Mouse (Mus musculus): ENCODE measurements around the gene Dlx3. TPM values are rescaled to one million over a fixed set of nuclear protein-coding genes. Genes with fewer than 3 reads are reported as not detected.
A peak's percentile ranks its signal among the peaks of the same experiment; 100 is the strongest.

Gene Dlx3
- total RNA-seq, 2 experiments from 2014 or later = not detected

- DNase-seq (ENCODE audit: low spot score in 2 of 2) = peak in 1 of 2 experiments; percentile 25
- intact Hi-C loops (cut with DNase I) = loop anchor here (10.0 kb wide), 1 partner anchor 859 kb away; the partner anchor contains the start of gene Igf2bp1
Measured at GRCm38 (mm10) chr11:95145851-95146403, 26.0 kb downstream of the Dlx3 start, which contains the start of gene Dlx4. Dlx4 (minus strand) TSS chr11:95146263.

- intact Hi-C loops (cut with DNase I) = loop anchor here (10.0 kb wide), 1 partner anchor 856 kb away; the partner anchor contains the start of gene Igf2bp1
Measured at GRCm38 (mm10) chr11:95148754-95149153, 28.8 kb downstream of the Dlx3 start.

GRCm38 (mm10) chr11:95149462-95150268 is 29.7 kb downstream of the Dlx3 start:
- intact Hi-C loops (cut with DNase I) = loop anchor here (10.0 kb wide), 1 partner anchor 855 kb away; the partner anchor contains the start of gene Igf2bp1
- DNase-seq (ENCODE audit: low spot score in 2 of 2) = no peak

More at GRCm38 (mm10) chr11:95148754-95149153, 28.8 kb downstream of the Dlx3 start:
- DNase-seq (ENCODE audit: low spot score in 2 of 2) = no peak

DNA sequence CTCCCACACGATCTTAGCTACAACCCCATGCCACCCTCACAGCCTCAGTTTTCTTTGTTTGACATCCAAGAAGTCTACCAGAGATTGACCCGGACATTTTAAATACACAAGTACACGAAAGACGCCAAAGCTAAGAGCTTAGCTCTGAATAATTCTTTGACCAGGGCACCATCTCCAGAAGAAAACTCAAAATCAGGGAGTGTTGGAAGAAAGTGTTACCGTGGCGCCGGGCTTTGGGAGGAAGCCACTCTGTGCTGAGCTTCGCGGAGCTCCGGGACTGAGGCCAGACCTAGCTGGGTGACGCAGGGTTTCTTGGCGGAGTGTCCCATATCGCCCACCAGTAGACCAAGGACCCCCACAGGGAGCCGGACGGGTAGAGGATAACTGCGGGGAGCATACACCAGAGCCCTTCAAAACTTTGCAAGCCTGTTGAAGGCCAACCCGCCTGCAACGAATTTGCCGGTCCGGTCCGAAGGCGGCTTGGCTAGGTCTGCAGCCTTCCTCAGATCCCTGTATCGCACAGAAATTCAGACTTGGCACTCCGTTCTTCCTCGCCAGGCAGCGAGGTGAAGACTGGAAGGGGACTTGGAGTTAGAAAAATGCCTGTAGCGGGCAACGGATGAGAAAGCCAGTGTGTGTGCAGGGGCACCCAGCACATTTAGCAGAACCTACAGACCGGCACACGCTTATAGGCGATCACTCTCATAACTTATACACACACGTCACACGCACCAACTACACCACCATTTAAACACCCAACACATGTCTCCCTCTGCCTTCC is 30.5 kb downstream of the Dlx3 start:
- peak in 1 of 2 experiments; percentile 23 for DNase-seq (ENCODE audit: low spot score in 2 of 2)
- intact Hi-C loops (cut with DNase I) = no loop called here

DNA sequence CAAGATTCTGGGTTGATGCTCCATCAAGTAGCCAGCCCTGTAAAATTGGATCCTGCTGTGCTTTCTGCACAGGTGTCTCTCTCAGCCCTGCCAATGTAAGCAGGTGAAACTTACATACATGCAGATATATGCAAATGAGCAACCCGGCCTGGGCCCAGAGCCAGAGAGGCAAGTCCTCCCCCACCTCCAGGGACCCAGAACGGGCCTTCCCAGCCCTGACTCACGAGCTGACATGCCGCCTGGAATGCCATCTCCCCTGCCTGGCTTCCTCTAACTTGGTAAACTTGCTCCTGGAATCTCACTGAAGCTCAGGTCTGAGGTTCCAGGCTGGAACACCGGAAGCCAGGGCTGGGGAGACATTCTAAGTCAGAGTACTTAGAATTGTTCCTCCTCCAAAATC is 33.2 kb downstream of the Dlx3 start:
- intact Hi-C loops (cut with DNase I) = no loop called here
- DNase-seq (ENCODE audit: low spot score in 2 of 2) = no peak

- intact Hi-C loops (cut with DNase I) = no loop called here
Measured at GRCm38 (mm10) chr11:95153681-95154080, 33.8 kb downstream of the Dlx3 start.

DNA sequence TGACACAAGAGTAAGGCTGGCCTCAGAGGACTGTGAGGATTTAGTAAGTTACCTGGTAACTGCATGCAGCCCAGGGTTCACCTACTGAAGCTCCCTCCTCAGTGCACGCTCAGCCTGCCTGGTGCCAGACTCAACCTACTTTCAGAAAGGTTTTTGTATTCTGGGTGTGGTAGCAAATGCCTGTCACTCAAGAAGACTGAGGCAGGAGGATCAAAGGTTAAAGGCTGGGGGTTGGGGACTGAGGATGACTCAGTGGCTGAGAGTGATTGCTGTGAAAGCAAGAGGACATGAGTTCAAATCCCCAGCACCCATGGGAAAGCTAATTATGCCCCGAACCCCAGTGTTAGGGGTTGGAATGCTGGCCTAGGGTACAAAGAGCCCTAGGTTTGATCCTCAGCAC is 35.6 kb downstream of the Dlx3 start:
- intact Hi-C loops (cut with DNase I) = no loop called here
- no peak for DNase-seq (ENCODE audit: low spot score in 2 of 2)

More at GRCm38 (mm10) chr11:95153681-95154080, 33.8 kb downstream of the Dlx3 start:
- no peak for DNase-seq (ENCODE audit: low spot score in 2 of 2)

DNA sequence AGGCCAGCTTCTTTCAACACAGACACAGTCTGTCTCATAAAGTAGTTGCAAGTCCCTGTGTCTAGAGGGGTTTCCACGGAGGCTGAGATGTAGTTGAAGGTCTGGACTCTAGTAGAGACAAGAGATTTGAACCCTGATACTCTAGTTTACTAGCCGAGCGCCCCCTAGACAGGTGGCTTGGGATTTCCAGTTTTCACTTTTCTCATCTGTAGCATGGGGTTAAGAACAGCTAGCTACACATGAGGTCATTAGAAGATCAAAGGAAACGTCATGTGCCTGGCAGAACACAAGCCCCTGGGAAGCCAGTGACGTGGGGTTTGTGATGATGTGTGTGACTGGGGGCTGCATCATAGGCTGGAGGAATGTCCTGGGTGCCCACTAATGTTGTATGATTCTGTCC is 37.4 kb downstream of the Dlx3 start:
- no peak for DNase-seq (ENCODE audit: low spot score in 2 of 2)
- intact Hi-C loops (cut with DNase I) = no loop called here

GRCm38 (mm10) chr11:95157872-95158271 is 38.0 kb downstream of the Dlx3 start:
- intact Hi-C loops (cut with DNase I) = no loop called here
- no peak for DNase-seq (ENCODE audit: low spot score in 2 of 2)

- intact Hi-C loops (cut with DNase I) = no loop called here
- DNase-seq (ENCODE audit: low spot score in 2 of 2) = no peak
Measured at GRCm38 (mm10) chr11:95159763-95160371, 39.9 kb downstream of the Dlx3 start.

- intact Hi-C loops (cut with DNase I) = no loop called here
- DNase-seq (ENCODE audit: low spot score in 2 of 2) = no peak
Measured at GRCm38 (mm10) chr11:95160693-95161092, 40.8 kb downstream of the Dlx3 start.

GRCm38 (mm10) chr11:95161708-95162107 is 41.8 kb downstream of the Dlx3 start:
- no peak for DNase-seq (ENCODE audit: low spot score in 2 of 2)
- intact Hi-C loops (cut with DNase I) = no loop called here

GRCm38 (mm10) chr11:95165857-95166256 is 45.9 kb downstream of the Dlx3 start:
- intact Hi-C loops (cut with DNase I) = no loop called here
- DNase-seq (ENCODE audit: low spot score in 2 of 2) = no peak

Other genes with a start within 250 kb of the Dlx3 start
- gene Col1a1, start 183.9 kb upstream of the Dlx3 start, total RNA-seq (2021) = 10 to 100 TPM; 22.7 to 26.9 TPM
- gene Hils1, start 152.5 kb upstream of the Dlx3 start, total RNA-seq (2021) = not detected
- gene Sgca, start 143.8 kb upstream of the Dlx3 start, total RNA-seq (2021) = under 1 TPM; 0.50 to 0.69 TPM
- 100 to 1,000 TPM; 700 to 743 TPM for gene Ppp1r9b, start 129.1 kb upstream of the Dlx3 start, total RNA-seq (2021)
- 10 to 100 TPM; 24.3 to 30.2 TPM for gene Samd14, start 110.2 kb upstream of the Dlx3 start, total RNA-seq (2021)
- 100 to 1,000 TPM; 104 to 110 TPM for gene Pdk2, start 78.8 kb upstream of the Dlx3 start, total RNA-seq (2021)
- 10 to 100 TPM; 15.2 to 16.2 TPM for gene Itga3, start 43.3 kb upstream of the Dlx3 start, total RNA-seq (2021)
- not detected for gene Dlx4, start 26.1 kb downstream of the Dlx3 start, total RNA-seq (2021)
- gene Tac4, start 141.4 kb downstream of the Dlx3 start, total RNA-seq (2021) = not detected
- 10 to 100 TPM; 69.3 to 74.3 TPM for gene Kat7, start 190.1 kb downstream of the Dlx3 start, total RNA-seq (2021)
- gene Fam117a, start 216.9 kb downstream of the Dlx3 start, total RNA-seq (2021) = 1 to 10 TPM; 3.1 to 5.9 TPM